Mouse (Mus musculus): Measurements from ENCODE around the gene Gadd45a.

- no peak for TF ChIP-seq CTCF (IDR thresholded peaks at IDR 0.05; ENCODE audit: low read depth)
- no peak for TF ChIP-seq EP300 (IDR thresholded peaks at IDR 0.05; ENCODE audit: low read depth)
Measured at GRCm38 (mm10) chr6:67033604-67034003, 3.7 kb downstream of the Gadd45a start.
